Mouse (Mus musculus) spleen, adult 2 months (tissue): ENCODE results near the gene Ghdc.

Experiments
- CTCF ChIP-seq: fragments of 200-500 bp; IDR thresholded peaks from 2 replicates; pipeline ENCODE4 v1.5.1; 2011; ENCODE audit warnings: mild to moderate bottlenecking, inconsistent platforms; ENCODE audit not compliant: insufficient read depth, insufficient read length, insufficient replicate concordance; ENCODE audit errors: extremely low read depth
- POLR2A ChIP-seq: fragments of 200-500 bp; IDR thresholded peaks from 2 replicates; pipeline ENCODE4 v1.6.1; 2011; ENCODE audit warnings: low read depth, low read length, inconsistent platforms

DNA sequence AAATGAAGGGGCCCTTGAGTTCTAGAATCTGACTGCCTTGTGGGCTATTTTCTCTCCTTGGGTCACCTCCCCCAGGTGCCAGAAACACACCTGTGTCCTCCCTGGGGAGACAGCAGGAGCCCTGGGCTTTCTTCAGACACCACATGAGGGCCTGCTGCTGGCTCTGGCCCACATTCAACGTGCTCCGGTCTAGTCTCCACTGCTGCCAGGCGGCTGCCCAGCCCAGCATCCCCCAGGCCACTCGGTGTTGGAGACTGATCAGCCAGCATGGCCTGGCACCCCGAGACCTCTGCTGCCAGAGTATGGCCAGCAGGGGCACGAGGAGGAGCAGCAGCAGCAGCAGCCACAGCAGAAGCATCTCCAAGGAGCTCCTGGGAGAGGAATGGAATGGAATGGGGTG is 777 bp downstream of the Ghdc start:
- TF ChIP-seq CTCF (no peak), POLR2A (no peak)
